Mouse (Mus musculus): ENCODE data around the gene Gm38655. TPM values are rescaled to one million over a fixed set of nuclear protein-coding genes. Genes with fewer than 3 reads are reported as not detected.
"Not testable (repeated sequence)": the region's sequence is repeated elsewhere in the genome, so short reads cannot be mapped to it uniquely, and the experiment has no call there.

Gene Gm38655
- polyA plus RNA-seq (2015; fragmentation: Nextera tagmentation; extraction: Ambion mirVana), result not detected in 2 replicates

- ATAC-seq (ENCODE audit: low FRiP score, low read depth), result no peak
- no peaks in the 10 kb centered on the region for H3K27me3 ChIP-seq
- no peaks in the 10 kb centered on the region for H3K9me3 ChIP-seq
- no peak within 1 kb of the TSS for H3K9ac ChIP-seq
- no peaks in the 10 kb centered on the region for H3K36me3 ChIP-seq
- no peak within 1 kb of the TSS for H3K4me2 ChIP-seq
- no peak within 1 kb of the TSS for H3K27ac ChIP-seq (replicated peaks)
- H3K4me1 ChIP-seq (replicated peaks), result no peaks in the 10 kb centered on the region
- H3K4me3 ChIP-seq, result no peak within 1 kb of the TSS
- WGBS, result 66% methylated on average over 9 of the region's 9 CpGs
Observed at GRCm38 (mm10) chr17:25175411-25175810, at the start of gene Gm38655. TSS of gene Gm38655 (minus strand) at chr17:25175471.

DNA sequence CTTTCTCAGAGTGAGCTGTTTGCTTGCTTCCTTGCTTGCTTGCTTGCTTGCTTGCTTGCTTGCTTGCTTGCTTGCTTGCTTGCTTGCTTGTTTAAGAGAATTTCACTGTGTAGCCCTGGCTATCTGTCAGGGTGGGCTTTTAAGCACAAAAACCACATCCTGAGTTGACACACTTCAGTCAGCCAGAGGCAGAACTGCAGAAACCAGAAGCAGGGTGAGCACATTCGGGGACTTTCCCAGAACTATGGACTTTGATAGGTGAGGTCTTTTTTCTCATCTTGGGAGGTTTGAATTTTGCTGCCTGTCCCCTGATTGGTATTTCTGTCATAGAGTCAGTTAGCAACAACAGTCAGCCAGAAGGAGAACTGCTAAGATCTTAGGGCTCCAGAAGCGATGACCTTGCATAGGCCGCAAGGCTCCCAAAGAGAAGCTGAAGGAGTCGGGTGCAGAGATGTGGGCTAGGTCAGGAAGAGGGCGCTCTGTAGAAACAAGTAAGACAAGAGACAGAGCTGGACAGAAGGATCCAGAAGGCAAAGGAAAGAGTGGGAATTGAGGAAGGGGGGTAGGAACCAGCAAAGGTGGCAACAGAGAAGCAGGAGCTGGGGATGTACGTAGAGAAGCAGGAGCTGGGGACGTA lies 49.4 kb upstream of the Gm38655 start:
- ATAC-seq (ENCODE audit: low FRiP score, low read depth), result no peak
- 92% methylated on average over 7 of the region's 7 CpGs for WGBS

DNA sequence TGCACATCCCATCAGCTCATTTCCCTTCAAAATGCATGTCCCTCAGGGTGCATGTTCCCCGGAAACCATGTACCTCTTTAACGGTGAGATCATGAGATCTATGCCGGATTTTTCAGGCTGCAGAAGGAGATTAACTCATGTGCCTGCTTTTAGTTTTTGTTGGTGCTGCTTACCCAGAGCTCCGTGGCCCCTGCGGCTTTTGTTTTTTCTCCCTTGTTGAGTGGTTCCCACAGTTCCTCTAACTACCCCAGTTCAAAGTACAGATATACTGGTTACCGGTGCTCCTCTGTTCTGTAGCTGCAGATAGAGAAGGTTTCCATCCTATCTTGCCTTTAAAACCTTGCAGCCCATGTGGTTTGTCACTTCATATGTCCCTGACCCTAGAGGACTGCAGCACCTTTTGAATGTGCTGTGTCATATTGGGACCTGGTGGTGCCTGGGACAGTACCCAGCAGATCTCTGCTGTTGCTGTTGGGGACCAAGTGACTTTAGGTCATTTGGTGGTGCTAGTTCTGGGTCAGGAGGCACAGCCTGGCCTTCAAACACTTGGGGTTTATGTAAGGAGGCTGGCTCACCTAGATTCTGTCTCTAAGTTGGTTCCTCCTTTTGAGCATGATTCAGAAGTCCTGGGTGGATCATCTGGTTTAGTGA lies 47.8 kb upstream of the Gm38655 start:
- ATAC-seq (ENCODE audit: low FRiP score, low read depth), result no peak
- Histone ChIP-seq H3K27ac (replicated peaks) (peak overlapping the region; percentile 60), H3K9me3 (no peaks in the 10 kb centered on the region), H3K27me3 (no peaks in the 10 kb centered on the region), H3K4me3 (peak overlapping the region; percentile 42), H3K4me1 (replicated peaks) (peaks cover 19% of the 10 kb centered on the region), H3K9ac (peak overlapping the region; percentile 34), H3K36me3 (no peaks in the 10 kb centered on the region; the same call in 1 of the 2 replicates), H3K4me2 (peak overlapping the region; percentile 77)
- WGBS, result 49% methylated on average over 6 of the region's 6 CpGs

More for the DNA sequence above, 49.4 kb upstream of the Gm38655 start:
- Histone ChIP-seq H3K27ac (replicated peaks) (no peak overlapping the region), H3K9ac (no peak overlapping the region), H3K36me3 (peaks cover 6% of the 10 kb centered on the region), H3K9me3 (no peaks in the 10 kb centered on the region), H3K4me2 (no peak overlapping the region), H3K27me3 (no peaks in the 10 kb centered on the region), H3K4me3 (no peak overlapping the region), H3K4me1 (replicated peaks) (peaks cover 19% of the 10 kb centered on the region)

- peak overlapping the region; percentile 77 for H3K4me2 ChIP-seq
- H3K27me3 ChIP-seq, H3K9me3 ChIP-seq, H3K36me3 ChIP-seq: not testable (repeated sequence)
- H3K9ac ChIP-seq, result peak overlapping the region; percentile 34
- peak overlapping the region; percentile 60 for H3K27ac ChIP-seq (replicated peaks)
- peaks cover 19% of the 10 kb centered on the region for H3K4me1 ChIP-seq (replicated peaks)
- H3K4me3 ChIP-seq, result peak overlapping the region; percentile 42
- 16% methylated on average over 14 of the region's 28 CpGs for WGBS
- ATAC-seq (ENCODE audit: low FRiP score, low read depth), result peak; percentile 89
Observed at GRCm38 (mm10) chr17:25222504-25222940, 47.3 kb upstream of the Gm38655 start.

DNA sequence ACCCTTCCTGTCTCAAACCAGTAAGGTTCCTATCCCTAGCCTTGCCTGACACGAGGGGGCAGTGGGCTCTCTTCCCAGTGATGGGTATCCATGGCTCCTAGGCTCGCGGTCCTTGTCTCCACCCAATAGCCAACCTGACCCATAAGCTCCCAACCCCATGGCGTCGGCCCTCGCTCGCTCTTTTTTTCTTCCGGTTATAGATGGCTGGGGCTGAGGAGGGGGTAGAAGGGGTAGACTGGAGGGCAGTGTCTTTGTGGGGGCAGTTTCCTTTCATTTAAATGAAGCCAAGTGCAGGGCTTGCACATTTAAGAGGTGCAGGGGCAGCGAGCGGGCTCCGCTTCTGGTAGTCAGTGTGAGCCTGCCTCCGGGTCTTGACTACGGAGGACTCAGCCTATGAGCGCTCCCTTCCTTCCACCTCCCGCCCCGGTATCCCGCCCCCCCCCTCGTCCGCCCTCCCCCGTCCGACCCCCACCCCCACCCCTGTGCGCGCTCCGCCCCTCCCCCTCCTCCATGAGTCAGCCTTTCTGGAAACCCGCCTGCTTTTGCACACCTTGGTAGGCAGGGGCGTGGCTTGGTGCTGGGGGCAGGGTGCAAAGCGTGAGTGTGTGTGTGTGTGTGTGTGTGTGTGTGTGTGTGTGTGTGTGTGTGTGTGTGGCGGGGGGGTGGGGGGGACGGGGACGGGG lies 46.7 kb upstream of the Gm38655 start:
- Histone ChIP-seq H3K9me3 (no peaks in the 10 kb centered on the region), H3K27me3 (no peaks in the 10 kb centered on the region), H3K36me3 (peaks cover 4% of the 10 kb centered on the region; the same call in 1 of the 2 replicates), H3K27ac (replicated peaks) (peak overlapping the region; percentile 78), H3K4me3 (peak overlapping the region; percentile 42), H3K4me1 (replicated peaks) (peaks cover 19% of the 10 kb centered on the region), H3K4me2 (peak overlapping the region; percentile 77), H3K9ac (peak overlapping the region; percentile 44)
- ATAC-seq (ENCODE audit: low FRiP score, low read depth), result peak; percentile 92
- 2% methylated on average over 19 of the region's 30 CpGs for WGBS

DNA sequence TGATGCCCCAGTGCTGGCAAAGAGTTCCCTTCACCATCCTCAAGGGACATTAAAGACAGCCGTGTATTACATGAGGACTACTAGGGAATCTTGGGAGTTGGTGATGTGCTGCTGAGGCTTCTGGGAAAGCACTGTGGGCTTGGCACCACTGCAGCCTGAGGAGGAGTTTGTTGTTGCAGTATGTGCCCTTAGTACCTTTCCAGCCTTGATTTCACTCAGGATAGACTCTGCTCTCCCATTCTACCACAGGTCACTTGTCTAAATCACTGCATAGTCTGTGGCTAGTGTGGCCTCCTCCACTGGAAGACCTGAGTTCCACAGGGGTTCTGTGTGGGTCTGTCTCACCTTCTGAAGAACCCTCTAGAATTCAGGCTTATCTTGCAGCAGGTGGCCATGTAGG lies 45.5 kb upstream of the Gm38655 start:
- no peaks in the 10 kb centered on the region for H3K9me3 ChIP-seq
- H3K4me3 ChIP-seq, result no peak overlapping the region
- H3K36me3 ChIP-seq, result peaks cover 11% of the 10 kb centered on the region
- WGBS, result 61% methylated on average over 1 of the region's 1 CpGs
- no peaks in the 10 kb centered on the region for H3K27me3 ChIP-seq
- no peak for ATAC-seq (ENCODE audit: low FRiP score, low read depth)
- no peak overlapping the region for H3K9ac ChIP-seq
- peak overlapping the region; percentile 78; the same call in 1 of the 2 replicates for H3K27ac ChIP-seq (replicated peaks)
- peaks cover 19% of the 10 kb centered on the region for H3K4me1 ChIP-seq (replicated peaks)
- H3K4me2 ChIP-seq, result no peak overlapping the region

DNA sequence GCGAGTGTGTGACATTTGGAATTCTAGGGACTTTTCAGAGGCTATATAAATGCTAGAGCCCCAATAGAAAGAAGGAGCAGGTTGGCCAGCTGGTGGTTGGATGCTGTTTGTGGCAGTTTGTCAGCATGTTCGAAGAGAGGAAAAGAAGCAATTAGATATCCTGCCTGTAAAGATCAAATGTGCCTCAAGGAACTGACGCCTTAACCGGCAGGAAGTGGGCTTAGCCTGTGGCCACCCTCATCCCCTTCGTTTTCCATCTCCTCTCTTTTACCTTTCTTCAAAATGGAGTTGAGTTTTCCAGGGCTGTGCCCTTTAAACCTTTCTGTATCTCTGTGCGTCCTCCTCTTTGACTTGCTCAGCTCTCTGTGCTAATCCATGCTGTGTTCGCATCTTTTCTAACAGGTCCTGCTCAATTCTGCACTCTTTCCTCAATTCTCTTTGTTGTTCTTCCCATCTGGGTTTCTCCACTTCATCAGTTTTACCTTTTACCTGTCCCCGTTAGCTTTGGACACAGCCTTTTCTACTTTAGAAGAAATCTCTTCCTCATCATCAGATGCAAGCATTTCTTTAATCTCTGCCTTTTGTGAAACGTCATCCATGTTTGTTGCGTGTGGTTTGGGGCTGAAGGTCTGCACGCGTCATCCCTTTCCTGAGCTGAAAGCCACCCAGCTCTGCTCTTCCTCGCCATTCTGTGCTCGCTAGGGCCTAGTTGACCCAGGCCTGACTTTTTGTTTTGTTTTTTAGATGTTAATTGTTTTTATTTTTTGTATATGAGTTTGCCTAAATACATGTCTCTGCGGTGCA lies 44.4 kb upstream of the Gm38655 start:
- Histone ChIP-seq H3K4me3 (no peak overlapping the region), H3K9me3 (no peaks in the 10 kb centered on the region), H3K9ac (no peak overlapping the region), H3K27me3 (no peaks in the 10 kb centered on the region), H3K4me2 (no peak overlapping the region), H3K4me1 (replicated peaks) (peaks cover 19% of the 10 kb centered on the region), H3K36me3 (peaks cover 18% of the 10 kb centered on the region), H3K27ac (replicated peaks) (no peak overlapping the region)
- WGBS, result 95% methylated on average over 15 of the region's 15 CpGs
- ATAC-seq (ENCODE audit: low FRiP score, low read depth), result no peak

DNA sequence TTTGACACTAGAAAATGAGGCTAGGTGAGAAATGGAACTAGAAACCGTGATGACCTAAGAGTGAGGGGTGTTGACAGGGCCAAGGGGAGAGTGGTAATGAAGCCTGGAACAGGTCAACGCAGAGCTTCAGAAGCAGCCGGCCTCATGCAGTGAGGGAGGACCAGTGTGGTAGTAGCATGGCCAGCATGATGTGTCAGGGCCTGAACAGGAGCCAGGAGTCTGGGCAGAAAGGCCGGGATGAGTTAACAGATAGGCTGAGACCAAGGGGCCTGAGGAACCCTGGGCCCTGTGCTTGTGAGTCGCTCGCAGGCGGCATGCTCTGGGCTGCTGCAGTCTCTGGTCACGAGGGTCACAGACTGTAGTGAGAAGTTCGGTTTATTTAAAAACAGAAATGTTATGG lies 43.7 kb upstream of the Gm38655 start:
- Histone ChIP-seq H3K4me2 (no peak overlapping the region), H3K27ac (replicated peaks) (no peak overlapping the region), H3K36me3 (peaks cover 25% of the 10 kb centered on the region), H3K9me3 (no peaks in the 10 kb centered on the region), H3K27me3 (no peaks in the 10 kb centered on the region), H3K4me1 (replicated peaks) (peaks cover 19% of the 10 kb centered on the region), H3K4me3 (no peak overlapping the region), H3K9ac (no peak overlapping the region)
- no peak for ATAC-seq (ENCODE audit: low FRiP score, low read depth)
- 91% methylated on average over 9 of the region's 9 CpGs for WGBS

DNA sequence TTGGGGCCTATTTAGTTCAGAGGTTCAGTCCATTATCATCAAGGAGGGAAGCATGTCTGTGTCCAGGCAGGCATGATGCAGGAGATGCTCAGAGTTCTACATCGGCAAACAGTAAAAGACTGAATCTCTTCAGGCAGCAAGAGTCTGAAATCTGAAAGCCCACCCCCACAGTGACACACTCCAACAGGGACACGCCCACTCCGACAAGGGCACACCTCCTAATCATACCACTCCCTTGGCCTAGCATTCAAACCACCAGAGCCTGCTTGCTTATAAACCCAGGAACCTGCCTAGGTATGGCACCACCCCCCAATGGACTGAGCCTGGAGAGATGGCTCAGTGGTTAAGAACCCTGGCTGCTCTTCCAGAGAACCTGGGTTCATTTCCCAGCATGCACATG lies 40.2 kb upstream of the Gm38655 start:
- Histone ChIP-seq H3K4me2 (no peak overlapping the region), H3K27ac (replicated peaks) (no peak overlapping the region), H3K4me3 (no peak overlapping the region), H3K27me3 (no peaks in the 10 kb centered on the region), H3K9me3 (no peaks in the 10 kb centered on the region), H3K36me3 (peaks cover 52% of the 10 kb centered on the region), H3K4me1 (replicated peaks) (no peaks in the 10 kb centered on the region), H3K9ac (no peak overlapping the region)
- WGBS, result 85% methylated on average over 3 of the region's 3 CpGs
- ATAC-seq (ENCODE audit: low FRiP score, low read depth), result no peak

DNA sequence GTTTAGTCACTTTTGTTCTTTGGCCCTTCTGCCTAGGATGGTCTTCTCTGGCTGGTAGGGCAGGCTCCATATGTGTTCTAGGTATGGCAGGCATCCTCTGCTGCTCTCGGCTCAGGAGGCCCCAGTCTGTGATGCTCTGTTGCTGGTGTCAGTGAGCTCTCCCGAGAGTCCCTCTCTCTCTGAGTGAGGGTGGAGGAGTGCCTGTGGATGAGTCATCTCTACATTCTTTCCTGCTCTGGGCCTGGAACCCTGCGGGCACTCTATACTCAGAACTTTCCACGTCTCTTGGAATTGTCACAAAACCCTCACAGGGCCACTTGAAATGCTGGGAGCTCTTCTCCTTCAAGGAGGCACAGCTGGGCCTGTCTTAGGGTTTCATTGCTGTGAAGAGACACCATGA lies 36.4 kb upstream of the Gm38655 start:
- Histone ChIP-seq H3K9ac (no peak overlapping the region), H3K27ac (replicated peaks) (no peak overlapping the region), H3K9me3 (no peaks in the 10 kb centered on the region), H3K4me3 (no peak overlapping the region), H3K36me3 (peaks cover 71% of the 10 kb centered on the region), H3K27me3 (no peaks in the 10 kb centered on the region), H3K4me1 (replicated peaks) (no peaks in the 10 kb centered on the region), H3K4me2 (no peak overlapping the region)
- 94% methylated on average over 4 of the region's 4 CpGs for WGBS
- ATAC-seq (ENCODE audit: low FRiP score, low read depth), result no peak

- H3K27me3 ChIP-seq, result no peaks in the 10 kb centered on the region
- H3K36me3 ChIP-seq, result peaks cover 70% of the 10 kb centered on the region
- H3K27ac ChIP-seq (replicated peaks), result no peak overlapping the region
- H3K9ac ChIP-seq, result no peak overlapping the region
- no peak overlapping the region for H3K4me3 ChIP-seq
- no peak overlapping the region for H3K4me2 ChIP-seq
- WGBS, result 82% methylated on average over 15 of the region's 15 CpGs
- H3K4me1 ChIP-seq (replicated peaks), result no peaks in the 10 kb centered on the region
- ATAC-seq (ENCODE audit: low FRiP score, low read depth), result no peak
- no peaks in the 10 kb centered on the region for H3K9me3 ChIP-seq
Observed at GRCm38 (mm10) chr17:25210680-25211466, 35.6 kb upstream of the Gm38655 start.

All from hindbrain, embryonic 15.5 days (tissue).